Mouse (Mus musculus): ENCODE results near the gene Hk2.
A peak's percentile ranks its signal among the peaks of the same experiment; 100 is the strongest.

Hk2 gene

GRCm38 (mm10) chr6:82774321-82774764 is at the start of gene Hk2:
TSS of gene Hk2 (minus strand) at chr6:82774454.
- DNase-seq (ENCODE audit: low read depth, low spot score), result peak; percentile 86

- DNase-seq (ENCODE audit: low read depth, low spot score), result no peak
Measured at GRCm38 (mm10) chr6:82821758-82822253, 47.6 kb upstream of the Hk2 start.

- DNase-seq (ENCODE audit: low read depth, low spot score), result no peak
Measured at GRCm38 (mm10) chr6:82820716-82821115, 46.5 kb upstream of the Hk2 start.

GRCm38 (mm10) chr6:82814821-82815220 is 40.6 kb upstream of the Hk2 start:
- DNase-seq (ENCODE audit: low read depth, low spot score), result no peak

- DNase-seq (ENCODE audit: low read depth, low spot score), result no peak
Measured at GRCm38 (mm10) chr6:82807984-82808700, 33.9 kb upstream of the Hk2 start.

GRCm38 (mm10) chr6:82806971-82807370 is 32.7 kb upstream of the Hk2 start:
- DNase-seq (ENCODE audit: low read depth, low spot score), result no peak

- DNase-seq (ENCODE audit: low read depth, low spot score), result no peak
Measured at GRCm38 (mm10) chr6:82806503-82806902, 32.2 kb upstream of the Hk2 start.

- DNase-seq (ENCODE audit: low read depth, low spot score), result no peak
Measured at GRCm38 (mm10) chr6:82805894-82806293, 31.6 kb upstream of the Hk2 start.

GRCm38 (mm10) chr6:82804984-82805383 is 30.7 kb upstream of the Hk2 start:
- no peak for DNase-seq (ENCODE audit: low read depth, low spot score)

- no peak for DNase-seq (ENCODE audit: low read depth, low spot score)
Measured at GRCm38 (mm10) chr6:82798202-82798737, 24.0 kb upstream of the Hk2 start.

- no peak for DNase-seq (ENCODE audit: low read depth, low spot score)
Measured at GRCm38 (mm10) chr6:82797300-82797839, 23.1 kb upstream of the Hk2 start.

- no peak for DNase-seq (ENCODE audit: low read depth, low spot score)
Measured at GRCm38 (mm10) chr6:82790864-82791263, 16.6 kb upstream of the Hk2 start.

- no peak for DNase-seq (ENCODE audit: low read depth, low spot score)
Measured at GRCm38 (mm10) chr6:82783906-82784305, 9.7 kb upstream of the Hk2 start.

- DNase-seq (ENCODE audit: low read depth, low spot score), result no peak
Measured at GRCm38 (mm10) chr6:82780802-82781393, 6.6 kb upstream of the Hk2 start.

- DNase-seq (ENCODE audit: low read depth, low spot score), result no peak
Measured at GRCm38 (mm10) chr6:82780369-82780768, 6.1 kb upstream of the Hk2 start.

- no peak for DNase-seq (ENCODE audit: low read depth, low spot score)
Measured at GRCm38 (mm10) chr6:82777124-82777654, 2.9 kb upstream of the Hk2 start.

- no peak for DNase-seq (ENCODE audit: low read depth, low spot score)
Measured at GRCm38 (mm10) chr6:82775386-82775785, 1.1 kb upstream of the Hk2 start.

- DNase-seq (ENCODE audit: low read depth, low spot score), result no peak
Measured at GRCm38 (mm10) chr6:82773261-82774131, 758 bp downstream of the Hk2 start.

- DNase-seq (ENCODE audit: low read depth, low spot score), result no peak
Measured at GRCm38 (mm10) chr6:82772451-82773101, 1.7 kb downstream of the Hk2 start.

GRCm38 (mm10) chr6:82771981-82772409 is 2.3 kb downstream of the Hk2 start:
- peak; percentile 83 for DNase-seq (ENCODE audit: low read depth, low spot score)

GRCm38 (mm10) chr6:82771059-82771458 is 3.2 kb downstream of the Hk2 start:
- DNase-seq (ENCODE audit: low read depth, low spot score), result no peak
